Mouse (Mus musculus): ENCODE results near the gene Col25a1.

Col25a1 gene

GRCm38 (mm10) chr3:130252355-130252754, 121.1 kb downstream of the Col25a1 start:
- DNase-seq (ENCODE audit: low read depth, low spot score) = no peak

DNA sequence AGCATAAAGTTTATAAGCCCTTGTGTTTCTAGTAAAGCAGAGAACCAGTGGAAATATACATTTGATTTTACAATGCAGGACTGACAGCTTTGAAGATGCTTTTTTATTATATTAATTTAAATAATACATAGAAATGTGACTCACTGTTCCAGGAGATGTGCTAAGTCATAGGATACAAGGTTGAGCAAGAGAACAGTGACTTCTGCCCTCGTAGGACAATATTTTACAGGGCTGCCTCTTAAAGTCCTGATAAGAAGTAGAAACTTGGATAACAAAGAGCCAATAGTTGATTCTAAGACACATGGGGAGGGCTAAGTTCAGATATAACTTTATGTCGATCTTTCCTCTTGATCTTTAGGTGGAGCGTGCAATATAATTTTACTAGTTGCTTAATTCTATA, 124.8 kb downstream of the Col25a1 start:
- DNase-seq (ENCODE audit: low read depth, low spot score) = no peak

GRCm38 (mm10) chr3:130256610-130257009, 125.3 kb downstream of the Col25a1 start:
- no peak for DNase-seq (ENCODE audit: low read depth, low spot score)

DNA sequence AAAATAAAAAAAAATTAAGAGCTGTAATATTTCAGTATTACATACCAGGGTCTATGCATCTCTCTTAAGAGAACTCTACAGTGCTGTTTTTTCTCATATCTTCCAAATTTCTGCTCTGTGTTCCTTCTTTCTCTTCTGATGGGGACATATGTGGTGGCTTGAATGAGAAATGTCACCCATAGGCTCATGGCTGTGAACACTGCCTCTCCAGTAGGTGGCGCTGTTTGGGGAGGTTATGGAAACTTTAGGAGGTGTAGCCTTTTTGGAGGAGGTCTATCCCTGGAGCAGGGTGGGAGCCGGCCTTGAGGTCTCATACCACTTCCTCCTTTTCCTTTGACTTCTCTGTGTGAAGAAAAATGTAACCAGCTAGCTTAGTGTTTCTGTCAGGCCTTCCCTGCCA, 128.4 kb downstream of the Col25a1 start:
- DNase-seq (ENCODE audit: low read depth, low spot score) = no peak

DNA sequence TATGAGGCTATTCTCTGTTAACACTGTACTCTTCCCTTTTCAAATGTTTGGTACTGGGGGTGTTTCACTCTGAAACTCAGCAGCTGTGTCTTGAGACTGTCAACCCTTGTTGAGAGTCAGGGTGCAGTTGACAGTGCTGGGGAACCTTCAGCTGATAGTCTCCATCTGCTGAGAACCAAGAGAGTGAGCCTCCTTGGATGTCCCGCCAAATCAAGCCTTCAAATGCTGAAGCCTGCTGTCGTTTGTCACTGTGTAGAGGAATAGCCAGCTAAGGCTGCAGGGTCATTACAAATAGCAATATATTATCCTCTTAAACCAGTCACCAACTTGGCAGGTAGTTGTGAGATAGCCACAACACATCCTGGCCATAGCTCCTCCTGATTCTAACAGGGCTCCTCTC, 129.0 kb downstream of the Col25a1 start:
- DNase-seq (ENCODE audit: low read depth, low spot score) = no peak

DNA sequence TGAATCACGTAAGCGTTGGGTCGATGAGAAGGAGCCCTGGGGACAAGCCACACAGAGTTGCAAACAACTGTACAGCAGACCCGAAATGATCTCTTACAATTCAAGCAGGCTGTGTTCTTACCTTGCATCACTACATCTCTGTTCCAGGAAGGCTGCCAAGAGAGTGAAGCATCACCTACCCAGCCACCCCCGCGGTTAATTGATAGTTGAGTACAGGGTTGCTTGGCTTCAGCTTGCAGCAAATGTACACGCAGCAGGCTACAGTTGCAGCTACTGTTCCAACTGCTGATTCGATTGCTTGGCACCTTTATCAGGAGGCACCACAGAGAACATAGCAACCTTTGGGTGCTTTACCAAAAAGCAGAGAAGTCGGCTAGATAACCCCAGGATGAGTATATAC, 133.8 kb downstream of the Col25a1 start:
- DNase-seq (ENCODE audit: low read depth, low spot score) = no peak

DNA sequence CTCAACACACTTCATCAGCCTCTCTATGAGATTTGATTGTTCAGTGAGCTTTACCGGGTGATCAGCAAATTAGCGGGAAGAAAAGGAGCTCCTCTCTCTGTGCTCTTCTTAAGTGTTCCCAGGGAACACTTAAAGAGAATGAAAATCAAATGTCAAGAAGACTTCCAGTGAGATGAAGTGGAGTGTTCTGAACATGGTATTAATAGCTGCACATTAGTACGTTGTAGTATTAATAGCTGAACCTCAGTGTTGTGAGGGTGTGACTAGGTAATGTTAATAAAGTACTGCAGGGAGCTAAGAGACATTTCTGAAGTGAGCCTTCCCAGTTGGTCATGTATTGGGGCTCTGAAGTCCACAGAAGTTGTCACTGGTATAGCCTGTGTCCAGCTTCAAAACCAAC, 139.2 kb downstream of the Col25a1 start:
- DNase-seq (ENCODE audit: low read depth, low spot score) = no peak

GRCm38 (mm10) chr3:130273949-130274348, 142.6 kb downstream of the Col25a1 start:
- DNase-seq (ENCODE audit: low read depth, low spot score) = no peak

DNA sequence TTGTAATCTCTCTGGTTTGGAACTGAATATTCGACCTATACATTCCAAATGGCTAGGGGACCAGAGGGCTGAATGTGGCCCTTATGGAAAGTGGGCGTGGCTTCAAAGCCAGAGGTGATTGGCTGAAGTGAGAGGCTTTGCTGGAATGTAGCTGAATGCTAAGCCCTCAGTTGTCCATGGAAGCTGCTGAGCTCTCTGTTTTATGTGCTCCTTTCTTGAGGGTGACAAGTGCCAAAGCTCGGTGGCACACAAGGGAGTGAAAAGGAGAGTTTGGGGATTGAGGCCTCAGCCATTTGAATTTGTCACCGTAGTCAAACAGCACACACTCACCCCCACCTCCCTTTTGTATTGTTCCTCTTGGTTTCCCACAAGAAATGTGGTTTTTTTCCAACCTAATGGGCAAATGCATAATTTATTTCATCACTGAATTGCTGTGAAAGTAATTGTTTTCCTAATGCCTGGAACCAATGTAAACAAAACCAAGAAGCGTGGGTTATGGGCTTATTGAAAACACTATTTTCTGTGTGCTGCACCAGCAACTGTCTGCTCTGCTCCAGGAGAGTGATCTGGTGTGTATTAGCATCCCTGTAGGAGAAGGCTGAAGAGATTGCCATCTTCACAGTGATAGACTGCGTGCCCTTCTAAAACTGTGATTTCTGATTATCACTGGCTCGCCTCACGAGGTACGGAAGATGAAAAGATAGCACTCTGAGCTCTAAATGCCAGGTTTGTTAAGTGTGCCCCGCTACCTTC, 147.2 kb downstream of the Col25a1 start:
- no peak for DNase-seq (ENCODE audit: low read depth, low spot score)

DNA sequence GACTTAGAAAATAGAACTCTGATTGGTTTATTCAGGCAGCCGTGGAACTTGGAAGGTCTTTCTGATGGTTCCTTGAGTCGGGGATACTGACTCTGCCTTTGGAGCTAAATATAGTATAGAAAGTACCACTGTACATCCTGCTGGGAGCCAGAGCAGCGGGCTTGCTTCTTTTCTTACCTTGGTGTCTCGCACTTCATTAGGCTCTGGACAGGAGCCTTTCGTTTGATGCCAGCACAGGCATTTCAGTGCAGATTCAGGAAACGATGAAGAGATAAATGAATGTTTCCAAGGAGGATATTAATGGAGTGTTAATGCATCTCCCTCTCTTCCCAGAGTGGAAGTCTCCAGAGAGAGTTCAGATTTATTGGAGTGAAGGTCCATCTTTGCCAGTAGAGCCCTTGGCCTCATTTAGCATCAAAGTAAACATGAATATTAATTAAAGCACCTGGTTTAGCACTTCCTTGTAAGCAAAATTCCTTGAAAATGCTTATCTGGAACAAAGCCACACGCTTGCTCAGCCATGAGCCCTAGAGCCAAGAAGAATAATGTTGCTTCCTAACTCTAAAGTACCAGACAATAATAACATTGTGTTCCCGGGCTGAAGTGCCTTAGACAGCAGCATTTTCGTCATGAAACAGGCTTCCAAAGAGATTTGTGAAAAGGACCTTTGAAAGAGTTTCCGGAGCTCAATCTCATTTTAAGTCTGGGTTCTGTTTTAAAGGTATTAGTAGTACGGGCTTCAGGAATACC, 151.9 kb downstream of the Col25a1 start:
- no peak for DNase-seq (ENCODE audit: low read depth, low spot score)

DNA sequence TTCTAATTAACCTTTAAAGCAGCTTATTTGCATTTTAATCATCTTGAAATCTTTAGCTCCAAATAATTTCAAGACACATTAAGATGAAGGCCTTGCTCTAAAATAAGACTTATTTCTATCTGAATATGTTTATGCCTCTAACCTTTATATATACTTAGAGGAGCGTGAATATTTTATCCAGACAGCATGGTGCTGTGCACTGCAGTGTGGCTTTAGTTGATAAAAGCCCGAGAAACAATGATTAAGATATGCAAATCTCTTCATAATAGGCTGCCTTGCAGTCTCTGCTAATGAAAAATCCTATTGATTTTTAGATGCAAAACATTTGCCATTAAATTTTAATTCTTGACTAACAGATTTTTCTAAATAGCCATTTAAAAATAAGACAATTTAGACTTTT, 156.8 kb downstream of the Col25a1 start:
- no peak for DNase-seq (ENCODE audit: low read depth, low spot score)

DNA sequence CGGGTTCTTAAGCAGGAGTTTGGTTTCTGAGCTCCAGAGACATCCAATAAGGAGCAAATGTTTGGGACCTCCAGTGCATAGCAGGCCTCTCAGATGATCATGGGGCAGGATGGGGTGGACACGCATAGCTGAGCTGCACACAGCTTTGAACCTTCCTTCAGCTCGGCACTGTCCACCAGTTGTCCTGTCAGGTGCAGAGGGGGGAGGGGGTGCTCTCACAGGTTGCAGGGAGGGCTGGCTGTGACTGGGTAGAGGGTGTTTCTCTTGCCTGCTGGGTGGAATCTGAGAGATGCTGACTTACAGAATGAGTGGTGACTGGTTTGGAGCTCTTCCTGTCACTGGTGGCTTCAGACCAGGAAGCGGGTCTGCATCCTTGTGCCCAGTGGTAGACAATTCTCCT, 157.5 kb downstream of the Col25a1 start:
- DNase-seq (ENCODE audit: low read depth, low spot score) = no peak

GRCm38 (mm10) chr3:130289220-130289619, 157.9 kb downstream of the Col25a1 start:
- DNase-seq (ENCODE audit: low read depth, low spot score) = no peak

DNA sequence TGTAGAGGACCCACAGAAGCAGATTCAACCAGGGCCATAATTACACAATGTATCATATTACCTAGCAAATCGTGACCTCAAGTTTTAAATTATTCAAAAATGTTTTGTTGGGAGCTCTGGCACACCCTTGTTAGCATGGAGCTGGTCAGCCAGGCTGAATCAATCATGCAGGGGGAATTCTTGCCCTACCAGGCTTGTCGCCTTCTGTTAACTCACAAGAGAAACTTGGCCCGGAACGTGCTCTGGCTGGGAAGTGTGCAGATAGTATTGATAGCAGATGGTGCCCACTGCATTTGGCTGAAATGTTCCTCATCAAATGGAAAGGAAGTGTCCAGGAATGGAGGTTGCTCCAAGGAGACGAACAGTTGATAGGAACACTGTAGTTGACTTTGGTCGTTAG, 158.9 kb downstream of the Col25a1 start:
- DNase-seq (ENCODE audit: low read depth, low spot score) = no peak

- DNase-seq (ENCODE audit: low read depth, low spot score) = no peak
Observed at GRCm38 (mm10) chr3:130290672-130291071, 159.4 kb downstream of the Col25a1 start.

DNA sequence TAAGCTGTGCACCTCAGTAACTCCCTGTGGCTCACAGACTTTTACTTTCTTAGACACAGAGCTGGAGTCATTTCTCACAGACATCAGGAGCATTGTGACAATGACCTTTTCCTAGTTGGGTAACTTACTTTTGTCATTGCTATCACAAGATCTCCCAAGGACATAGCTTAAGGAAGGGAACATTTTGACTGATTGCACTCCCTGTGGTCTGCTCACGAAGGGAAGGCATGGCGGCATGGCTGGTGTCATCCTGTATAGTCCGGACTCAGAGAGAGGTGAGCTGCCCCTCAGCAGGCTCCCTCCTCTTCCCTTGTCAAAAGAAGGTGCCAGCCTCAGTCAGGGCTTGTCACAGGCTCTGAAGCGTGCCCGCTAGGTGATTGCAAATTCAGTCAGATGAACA, 160.6 kb downstream of the Col25a1 start:
- no peak for DNase-seq (ENCODE audit: low read depth, low spot score)

DNA sequence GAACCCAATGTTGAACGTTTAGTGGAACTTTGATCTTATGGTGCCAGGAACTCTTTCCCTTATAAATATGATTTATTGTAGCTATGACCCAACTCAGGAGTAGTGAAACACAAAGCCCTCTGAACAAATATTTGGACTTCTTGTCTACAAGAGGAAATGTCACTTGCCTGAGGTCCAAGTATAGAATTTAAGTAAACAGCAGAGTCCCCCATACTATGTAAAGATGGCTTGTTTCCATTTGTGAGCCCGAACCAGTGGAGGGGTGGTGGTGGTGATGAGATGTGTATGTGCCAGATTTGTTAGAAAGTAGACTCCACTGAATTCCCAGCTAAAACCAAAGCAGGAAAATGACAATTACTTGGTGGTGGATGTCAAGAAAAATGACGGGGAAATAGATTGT, 169.2 kb downstream of the Col25a1 start:
- no peak for DNase-seq (ENCODE audit: low read depth, low spot score)

GRCm38 (mm10) chr3:130303597-130303996, 172.3 kb downstream of the Col25a1 start:
- DNase-seq (ENCODE audit: low read depth, low spot score) = no peak

DNA sequence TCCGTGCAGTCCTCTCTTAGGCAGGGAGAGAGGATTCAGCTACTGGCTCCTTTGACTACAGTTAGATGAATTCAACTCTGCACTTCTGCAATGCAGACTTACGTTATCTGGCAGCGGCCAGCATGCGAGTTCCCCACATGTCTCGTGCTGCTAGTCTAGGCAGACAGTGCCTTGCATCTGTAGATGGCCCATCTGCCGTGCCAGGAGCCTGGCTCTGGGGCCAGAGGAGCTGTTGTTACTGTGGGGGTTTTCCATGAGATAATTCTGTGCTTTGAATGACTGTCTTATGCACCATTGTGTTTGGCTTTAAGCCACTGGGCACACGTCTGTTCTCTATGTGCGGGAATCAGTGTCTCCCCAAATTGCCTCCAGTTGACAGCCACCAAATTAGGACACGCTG, 173.5 kb downstream of the Col25a1 start:
- DNase-seq (ENCODE audit: low read depth, low spot score) = no peak

DNA sequence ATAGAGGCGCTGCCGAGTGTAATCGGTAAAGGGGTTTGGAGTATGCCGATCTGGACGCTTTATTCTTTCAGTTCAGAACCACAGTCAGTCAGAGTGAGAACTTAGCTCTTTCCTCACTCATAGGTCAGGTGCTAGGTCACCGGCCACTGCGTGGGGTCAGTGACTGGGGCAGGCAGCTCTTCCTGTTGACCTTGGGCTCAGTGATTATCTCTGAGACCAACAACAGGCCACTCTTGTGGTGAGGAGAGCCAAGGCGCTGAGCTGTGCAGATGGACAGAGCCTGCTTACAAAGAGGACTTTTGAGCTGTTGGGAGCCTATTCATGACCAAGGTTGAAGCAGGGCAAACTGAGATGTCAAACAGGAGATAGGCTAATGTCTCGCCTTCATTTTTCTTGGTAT, 174.4 kb downstream of the Col25a1 start:
- DNase-seq (ENCODE audit: low read depth, low spot score) = no peak

DNA sequence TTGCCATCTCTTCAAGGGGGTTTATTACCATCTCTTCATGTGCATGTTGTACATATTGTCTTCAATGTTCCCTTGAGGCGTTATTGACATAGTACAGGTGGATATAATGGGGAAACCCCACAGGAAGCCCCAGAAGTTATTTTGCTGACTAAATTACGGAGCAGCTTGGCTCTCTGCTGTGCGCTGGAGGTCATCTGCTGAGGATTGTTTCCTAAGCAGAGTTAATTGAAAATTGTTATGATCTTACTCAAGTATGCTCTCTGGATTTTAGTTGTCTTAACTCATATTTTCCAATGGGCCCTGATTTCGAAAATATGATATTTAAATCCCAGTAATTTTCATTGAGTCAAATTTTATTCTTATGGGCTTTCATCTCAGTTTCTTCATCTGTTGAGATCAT, 178.0 kb downstream of the Col25a1 start:
- DNase-seq (ENCODE audit: low read depth, low spot score) = no peak

GRCm38 (mm10) chr3:130310694-130311305, 179.5 kb downstream of the Col25a1 start:
- DNase-seq (ENCODE audit: low read depth, low spot score) = no peak

GRCm38 (mm10) chr3:130313246-130313645, 181.9 kb downstream of the Col25a1 start:
- DNase-seq (ENCODE audit: low read depth, low spot score) = no peak

Data from WW6 (cell line).